1 mouse cellular context compared by ENCODE assay signal in genomic region chr4:126058997-126059362, GRCm38 (mm10).
TF ChIP-seq lines count a peak whose summit lies in the region.

No protein-coding gene starts in this region.

TF ChIP-seq in MEL, 35 proteins besides CTCF, POLR2A, EP300 and RAD21:
- TF ChIP-seq JUND (IDR thresholded peaks at IDR 0.05; ENCODE audit: low read depth, low read length): no peak
- no peak for TF ChIP-seq TAL1 (IDR thresholded peaks at IDR 0.05; ENCODE audit: low read length)
- TF ChIP-seq ETS1 (IDR thresholded peaks at IDR 0.05; ENCODE audit: low read depth, low read length): no peak
- TF ChIP-seq GABPA (IDR thresholded peaks at IDR 0.05; ENCODE audit: low read depth, low read length): no peak
- no peak for TF ChIP-seq RCOR1 (IDR thresholded peaks at IDR 0.05; ENCODE audit: low read depth, low read length)
- TF ChIP-seq MAFK (IDR thresholded peaks at IDR 0.05; ENCODE audit: borderline replicate concordance, low read depth, low read length): no peak
- no peak for TF ChIP-seq MAX (IDR thresholded peaks at IDR 0.05; ENCODE audit: low read length)
- TF ChIP-seq USF1 (IDR thresholded peaks at IDR 0.05; ENCODE audit: low read depth, low read length): no peak
- no peak for TF ChIP-seq NELFE (IDR thresholded peaks at IDR 0.05; ENCODE audit: low read depth, low read length)
- no peak for TF ChIP-seq MAZ (IDR thresholded peaks at IDR 0.05; ENCODE audit: low read depth, low read length)
- TF ChIP-seq ZNF384 (IDR thresholded peaks at IDR 0.05; ENCODE audit: low read depth, low read length): no peak
- no peak for TF ChIP-seq ZMIZ1 (IDR thresholded peaks at IDR 0.05; ENCODE audit: low read depth, low read length)
- TF ChIP-seq SMC3 (IDR thresholded peaks at IDR 0.05; ENCODE audit: low read depth, low read length): no peak
- TF ChIP-seq HCFC1 (IDR thresholded peaks at IDR 0.05; ENCODE audit: low read depth, low read length): no peak
- TF ChIP-seq TBP (IDR thresholded peaks at IDR 0.05; ENCODE audit: low read depth, low read length): no peak
- TF ChIP-seq ZC3H11A (IDR thresholded peaks at IDR 0.05; ENCODE audit: low read depth, low read length): no peak
- TF ChIP-seq SIN3A (IDR thresholded peaks at IDR 0.05; ENCODE audit: low read length): no peak
- TF ChIP-seq UBTF (IDR thresholded peaks at IDR 0.05; ENCODE audit: borderline replicate concordance, insufficient read depth, low read depth, low read length): no peak
- TF ChIP-seq POLR2AphosphoS5 (IDR thresholded peaks at IDR 0.05; ENCODE audit: borderline replicate concordance, low read depth, low read length): no peak
TF ChIP-seq in MEL: peak in this region for 0.
